Mouse (Mus musculus): ENCODE measurements around the gene Prtn3.

GRCm38 (mm10) chr10:79883297-79884084, 9.2 kb downstream of the Prtn3 start:
- TF ChIP-seq CTCF (IDR thresholded peaks at IDR 0.05) (peak; percentile 84), EP300 (IDR thresholded peaks at IDR 0.05) (no peak)
